Mouse (Mus musculus) kidney, embryonic 16.5 days (tissue): ENCODE measurements around the gene Abca8b. TPM values are rescaled to one million over a fixed set of nuclear protein-coding genes. Genes with fewer than 3 reads are reported as not detected.

Source experiments
- ATAC-seq: fragments of 200-750 bp; cut with Nextera tagmentation; 2 replicates; pipeline ENCODE4 v1.8.0; 2017; ENCODE audit warnings: moderate TSS enrichment; ENCODE audit not compliant: low FRiP score, low TSS enrichment
- H3K27ac ChIP-seq: fragments of 300-500 bp; sonication (generic); 2 replicates; pipeline ENCODE4 v1.5.1; 2014; ENCODE audit warnings: low read length
- H3K27me3 ChIP-seq: fragments of 300-500 bp; sonication (generic); 2 replicates; pipeline ENCODE4 v1.6.1; 2014; ENCODE audit warnings: low read length, control low read depth, mixed read lengths; ENCODE audit not compliant: insufficient read depth
- H3K36me3 ChIP-seq: fragments of 300-500 bp; sonication (generic); 2 replicates; pipeline ENCODE4 v1.6.1; 2014; ENCODE audit warnings: low read length, control low read depth, mixed read lengths; ENCODE audit not compliant: insufficient read depth
- H3K4me1 ChIP-seq: fragments of 300-500 bp; sonication (generic); 2 replicates; pipeline ENCODE4 v1.6.1; 2014; ENCODE audit warnings: low read length, control low read depth, mixed read lengths; ENCODE audit not compliant: insufficient read depth
- H3K4me2 ChIP-seq: fragments of 300-500 bp; sonication (generic); replicated peaks from 2 replicates; pipeline ENCODE4 v1.6.1; 2014; ENCODE audit warnings: low read depth, low read length
- H3K4me3 ChIP-seq: fragments of 300-500 bp; sonication (generic); 2 replicates; pipeline ENCODE4 v1.5.1; 2014; ENCODE audit warnings: mild to moderate bottlenecking, low read length
- H3K9ac ChIP-seq: fragments of 300-500 bp; sonication (generic); replicated peaks from 2 replicates; pipeline ENCODE4 v1.6.1; 2014; ENCODE audit warnings: low read length
- H3K9me3 ChIP-seq: fragments of 300-500 bp; sonication (generic); 2 replicates; pipeline ENCODE4 v1.6.1; 2016; ENCODE audit warnings: low read length, control low read depth
- WGBS: fragments of 180-500 bp; shearing (Covaris S2); extraction: QIAGEN DNeasy Blood & Tissue Kit; methylation state at CpG from one replicate; pipeline ENCODE4 v1.1.7; 2014; 5-methylcytosine and 5-hydroxymethylcytosine counted together
- polyA plus RNA-seq: library from polyadenylated mRNA; unstranded; fragments of >200 nt; fragmentation: Nextera tagmentation; extraction: Ambion mirVana; gene quantifications from 2 replicates; pipeline ENCODE4 v1.2.1, GENCODE M21; 2015

Gene Abca8b
- polyA plus RNA-seq, 1 experiment from 2014 or later, result 0.52 TPM

DNA sequence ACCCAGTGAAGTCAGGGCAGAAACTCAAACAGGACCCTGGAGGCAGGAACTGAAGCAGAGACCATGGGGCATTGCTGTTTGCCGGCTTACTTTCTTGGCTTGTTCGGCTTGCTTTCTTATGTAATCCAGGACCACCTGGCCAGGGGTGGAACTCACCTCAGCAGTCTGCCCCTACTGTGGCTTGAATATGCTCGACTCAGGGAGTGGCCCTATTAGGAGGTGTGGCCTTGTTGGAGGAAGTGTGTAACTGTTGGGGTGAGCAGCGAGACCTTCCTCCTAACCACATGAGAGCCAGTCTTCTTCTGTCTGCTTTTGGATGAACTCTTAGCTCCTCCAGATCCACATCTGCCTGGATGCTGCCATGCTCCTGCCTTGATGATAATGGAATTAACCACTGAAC is 108.9 kb downstream of the Abca8b start:
- no peak for ATAC-seq
- H3K4me3 ChIP-seq, result no peak overlapping the region
- H3K4me2 ChIP-seq, result no peak overlapping the region
- no peak overlapping the region for H3K9ac ChIP-seq
- H3K27me3 ChIP-seq, result no peaks in the 10 kb centered on the region
- H3K36me3 ChIP-seq, result no peaks in the 10 kb centered on the region
- H3K9me3 ChIP-seq, result peaks cover 3% of the 10 kb centered on the region; the same call in 1 of the 2 replicates
- WGBS, result 84% methylated on average over 4 of the region's 4 CpGs
- H3K4me1 ChIP-seq, result peaks cover 3% of the 10 kb centered on the region; the same call in 1 of the 2 replicates
- H3K27ac ChIP-seq, result no peak overlapping the region

DNA sequence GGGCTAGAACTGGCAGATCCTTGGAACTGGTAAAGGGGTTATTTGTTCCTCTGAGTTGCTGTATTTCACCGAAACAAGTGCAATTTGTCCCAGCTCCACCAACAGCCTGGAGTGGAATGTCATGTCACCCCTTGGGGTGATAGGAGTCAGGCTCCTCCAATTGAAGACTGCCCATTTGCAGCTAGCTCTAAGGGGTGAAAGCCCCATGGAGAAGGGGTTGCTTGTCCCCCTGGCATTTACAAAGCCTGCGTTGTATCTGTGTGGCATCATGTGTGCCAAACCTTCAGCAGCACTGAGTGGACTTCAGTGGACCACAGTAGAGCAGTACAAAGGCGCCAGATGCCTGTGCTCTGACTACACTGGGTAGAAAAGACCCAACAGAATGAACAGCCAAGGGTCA is 110.1 kb downstream of the Abca8b start:
- Histone ChIP-seq H3K4me3 (no peak overlapping the region), H3K27me3 (no peaks in the 10 kb centered on the region), H3K9me3 (peaks cover 3% of the 10 kb centered on the region; the same call in 1 of the 2 replicates), H3K9ac (no peak overlapping the region), H3K4me1 (peaks cover 3% of the 10 kb centered on the region; the same call in 1 of the 2 replicates), H3K4me2 (no peak overlapping the region), H3K27ac (no peak overlapping the region), H3K36me3 (no peaks in the 10 kb centered on the region)
- no peak for ATAC-seq
- 87% methylated on average over 3 of the region's 3 CpGs for WGBS

DNA sequence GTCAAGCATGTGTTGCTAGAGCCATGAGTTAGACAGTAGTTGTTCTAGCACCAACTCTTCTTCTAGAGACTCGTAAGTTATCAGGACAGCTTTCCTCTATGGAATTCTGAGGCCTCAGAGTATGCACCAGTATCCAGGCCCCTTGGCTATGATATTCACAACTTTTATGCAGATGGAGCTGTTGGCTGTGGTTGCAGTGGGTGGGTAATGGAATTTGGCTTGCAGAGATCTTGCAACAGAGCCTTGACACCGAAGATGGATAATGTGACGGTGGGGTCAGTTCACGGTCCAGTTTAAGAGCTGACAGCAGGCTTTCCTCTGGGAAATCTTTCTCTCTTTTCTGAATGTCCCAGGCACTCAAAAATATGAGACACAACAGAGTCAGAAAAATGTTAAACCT is 110.8 kb downstream of the Abca8b start:
- H3K9me3 ChIP-seq, result peaks cover 3% of the 10 kb centered on the region; the same call in 1 of the 2 replicates

DNA sequence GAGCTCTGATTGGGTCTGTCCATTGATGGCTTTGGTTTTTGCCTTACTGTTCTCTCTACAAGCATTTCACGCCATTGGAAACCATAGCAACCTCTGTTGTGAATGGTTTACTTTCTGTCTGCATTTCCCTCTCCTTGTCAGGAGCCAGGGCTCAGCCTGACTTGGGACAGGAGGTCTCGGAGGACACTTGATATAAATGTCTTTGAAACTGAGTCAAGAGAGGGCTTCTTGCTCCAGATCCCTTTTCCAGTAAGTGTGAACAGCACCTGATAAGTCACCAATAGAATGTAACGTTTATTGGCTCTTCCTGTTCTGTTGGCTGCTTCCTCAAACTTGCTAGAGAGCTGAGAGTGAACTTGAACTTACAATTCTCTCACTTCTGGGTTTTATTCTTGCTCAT is 111.5 kb downstream of the Abca8b start:
- no peak overlapping the region for H3K9ac ChIP-seq
- H3K36me3 ChIP-seq, result no peaks in the 10 kb centered on the region
- H3K4me1 ChIP-seq, result peaks cover 3% of the 10 kb centered on the region; the same call in 1 of the 2 replicates
- H3K9me3 ChIP-seq, result peaks cover 3% of the 10 kb centered on the region; the same call in 1 of the 2 replicates
- no peak overlapping the region for H3K4me2 ChIP-seq
- no peak for ATAC-seq
- 53% methylated on average over 3 of the region's 3 CpGs for WGBS
- H3K4me3 ChIP-seq, result no peak overlapping the region
- H3K27me3 ChIP-seq, result no peaks in the 10 kb centered on the region
- H3K27ac ChIP-seq, result no peak overlapping the region

More for the DNA sequence above, 110.8 kb downstream of the Abca8b start:
- Histone ChIP-seq H3K4me1 (peaks cover 3% of the 10 kb centered on the region; the same call in 1 of the 2 replicates), H3K9ac (no peak overlapping the region), H3K27me3 (no peaks in the 10 kb centered on the region), H3K36me3 (no peaks in the 10 kb centered on the region), H3K4me2 (no peak overlapping the region), H3K4me3 (no peak overlapping the region), H3K27ac (no peak overlapping the region)
- no peak for ATAC-seq
- 45% methylated on average over 4 of the region's 4 CpGs for WGBS

Other genes starting within 250 kb of the Abca8b start
- gene 1700012B07Rik, start 167.8 kb downstream of the Abca8b start, polyA plus RNA-seq, result not detected in 2 replicates
- gene Abca8a, start 100.1 kb upstream of the Abca8b start, polyA plus RNA-seq, result 0.26 and 0.62 TPM in 2 replicates
- gene Abca9, start 172.4 kb upstream of the Abca8b start, polyA plus RNA-seq, result 1.0 and 1.1 TPM in 2 replicates